Mouse (Mus musculus) ES-Bruce4 (cell line): ENCODE measurements around the gene Fiz1. TPM values are rescaled to one million over a fixed set of nuclear protein-coding genes. Genes with fewer than 3 reads are reported as not detected.
"Not testable (repeated sequence)": the region's sequence is repeated elsewhere in the genome, so short reads cannot be mapped to it uniquely, and the experiment has no call there.

Experiments used
- H3K27ac ChIP-seq: 2 replicates; pipeline ENCODE4 v1.5.1; 2012; ENCODE audit warnings: low read length, inconsistent platforms; ENCODE audit not compliant: insufficient read depth
- H3K27me3 ChIP-seq: 2 replicates; pipeline ENCODE4 v1.6.1; 2012; ENCODE audit warnings: mild to moderate bottlenecking, low read length, inconsistent platforms; ENCODE audit not compliant: control insufficient read depth, poor library complexity, insufficient read depth, severe bottlenecking
- H3K36me3 ChIP-seq: 2 replicates; pipeline ENCODE4 v1.6.1; 2012; ENCODE audit warnings: inconsistent platforms, mild to moderate bottlenecking, low read length, moderate library complexity; ENCODE audit not compliant: control insufficient read depth, poor library complexity, insufficient read depth, severe bottlenecking
- H3K4me1 ChIP-seq: one replicate; pipeline ENCODE4 v1.8.1; 2011; ENCODE audit warnings: low read length; ENCODE audit not compliant: control insufficient read depth, insufficient read depth
- H3K4me3 ChIP-seq: 2 replicates; pipeline ENCODE4 v1.5.1; 2011; ENCODE audit warnings: low read depth, mild to moderate bottlenecking, low read length
- H3K9ac ChIP-seq: 2 replicates; pipeline ENCODE4 v1.6.1; 2012; ENCODE audit warnings: low read depth, mild to moderate bottlenecking, inconsistent platforms; ENCODE audit not compliant: poor library complexity, severe bottlenecking
- H3K9me3 ChIP-seq: replicated peaks from 2 replicates; pipeline ENCODE4 v1.6.1; 2012; ENCODE audit warnings: mild to moderate bottlenecking, low read length, inconsistent platforms; ENCODE audit not compliant: control insufficient read depth, poor library complexity, insufficient read depth, severe bottlenecking
- CTCF ChIP-seq: IDR thresholded peaks from one replicate; pipeline ENCODE4 v1.8.1; 2011; ENCODE audit warnings: low read depth, low read length
- EP300 ChIP-seq: IDR thresholded peaks from 2 replicates; pipeline ENCODE4 v1.6.1; 2011; ENCODE audit warnings: low read depth, low read length; ENCODE audit not compliant: insufficient read depth
- POLR2A ChIP-seq: IDR thresholded peaks from one replicate; pipeline ENCODE4 v1.8.1; 2011; ENCODE audit warnings: low read length; ENCODE audit not compliant: insufficient read depth
- polyA plus RNA-seq: library from polyadenylated mRNA; stranded (reverse); fragments of >200 nt; gene quantifications from 2 replicates; pipeline ENCODE4 v1.2.4, GENCODE M21; 2011; ENCODE audit warnings: low read depth; ENCODE audit not compliant: missing spikeins, insufficient read depth, insufficient read length

Fiz1 gene
- polyA plus RNA-seq, 1 experiment = 43.2 TPM

GRCm38 (mm10) chr7:5020685-5021084 is 6.2 kb upstream of the Fiz1 start:
- H3K36me3 ChIP-seq = peaks cover 2% of the 10 kb centered on the region; the same call in 1 of the 2 replicates
- peak overlapping the region; percentile 98 for H3K9ac ChIP-seq
- H3K27ac ChIP-seq = peak overlapping the region; percentile 65
- H3K27me3 ChIP-seq = no peaks in the 10 kb centered on the region
- peak overlapping the region; percentile 79 for H3K4me3 ChIP-seq
- no peaks in the 10 kb centered on the region for H3K9me3 ChIP-seq
- peaks cover 3% of the 10 kb centered on the region for H3K4me1 ChIP-seq
- TF ChIP-seq POLR2A (no peak), CTCF (no peak), EP300 (no peak)

GRCm38 (mm10) chr7:5020000-5020681 is 5.6 kb upstream of the Fiz1 start, which contains the start of the genes Zfp865 and Ccdc106:
Gene Zfp865, plus strand, starts transcription at chr7:5020376.
Gene Ccdc106, plus strand, starts transcription at chr7:5020553.
- TF ChIP-seq CTCF = no peak
- 0 out of 2 replicates have a peak, but pooled peaks have one; percentile 10 for TF ChIP-seq EP300
- TF ChIP-seq POLR2A = no peak
- peak within 1 kb of the TSS; percentile 70 for H3K27ac ChIP-seq
- H3K9me3 ChIP-seq = no peaks in the 10 kb centered on the region
- H3K4me3 ChIP-seq = peak within 1 kb of the TSS; percentile 79
- peaks cover 2% of the 10 kb centered on the region; the same call in 1 of the 2 replicates for H3K36me3 ChIP-seq
- no peaks in the 10 kb centered on the region for H3K27me3 ChIP-seq
- peaks cover 3% of the 10 kb centered on the region for H3K4me1 ChIP-seq
- peak within 1 kb of the TSS; percentile 98 for H3K9ac ChIP-seq

- H3K36me3 ChIP-seq, H3K9me3 ChIP-seq, H3K4me1 ChIP-seq, H3K27me3 ChIP-seq: not testable (repeated sequence)
- H3K4me3 ChIP-seq = peak overlapping the region; percentile 42
- H3K27ac ChIP-seq = peak overlapping the region; percentile 70
- H3K9ac ChIP-seq = peak overlapping the region; percentile 98
These were observed 5.1 kb upstream of the Fiz1 start for GRCm38 (mm10) chr7:5019576-5019975.

- H3K4me1 ChIP-seq = peaks cover 3% of the 10 kb centered on the region
- peak overlapping the region; percentile 5 for H3K4me3 ChIP-seq
- H3K9ac ChIP-seq = peak overlapping the region; percentile 17; the same call in 1 of the 2 replicates
- peak overlapping the region; percentile 70; the same call in 1 of the 2 replicates for H3K27ac ChIP-seq
- TF ChIP-seq CTCF (no peak), POLR2A (no peak), EP300 (no peak)
- no peaks in the 10 kb centered on the region for H3K27me3 ChIP-seq
- H3K36me3 ChIP-seq = no peaks in the 10 kb centered on the region
- no peaks in the 10 kb centered on the region for H3K9me3 ChIP-seq
These were observed 3.4 kb upstream of the Fiz1 start for GRCm38 (mm10) chr7:5017931-5018330.

GRCm38 (mm10) chr7:5017352-5017751 is 2.9 kb upstream of the Fiz1 start:
- TF ChIP-seq CTCF (peak; percentile 42), EP300 (no peak), POLR2A (no peak)
- Histone ChIP-seq H3K9me3 (no peaks in the 10 kb centered on the region), H3K27ac (no peak overlapping the region), H3K36me3 (0 out of 2 replicates have a peak, but pooled peaks cover under 1% of the 10 kb centered on the region), H3K4me1 (peaks cover 3% of the 10 kb centered on the region), H3K9ac (no peak overlapping the region), H3K4me3 (peak overlapping the region; percentile 5; the same call in 1 of the 2 replicates), H3K27me3 (no peaks in the 10 kb centered on the region)

GRCm38 (mm10) chr7:5016920-5017319 is 2.4 kb upstream of the Fiz1 start:
- Histone ChIP-seq H3K27ac (no peak overlapping the region), H3K4me3 (no peak overlapping the region), H3K9me3 (no peaks in the 10 kb centered on the region), H3K36me3 (peaks cover 2% of the 10 kb centered on the region; the same call in 1 of the 2 replicates), H3K27me3 (no peaks in the 10 kb centered on the region), H3K4me1 (peaks cover 3% of the 10 kb centered on the region), H3K9ac (no peak overlapping the region)
- TF ChIP-seq EP300 (no peak), POLR2A (no peak), CTCF (no peak)
